Mouse (Mus musculus) myocyte (in vitro differentiated cells): ENCODE data around the gene Ccdc155.

Experiments
- CEBPB ChIP-seq: IDR thresholded peaks from 2 replicates; pipeline ENCODE4 v1.6.1; 2011; ENCODE audit warnings: mild to moderate bottlenecking, moderate library complexity; ENCODE audit not compliant: poor library complexity, insufficient read depth, severe bottlenecking
- E2F4 ChIP-seq: IDR thresholded peaks from one replicate; pipeline ENCODE4 v1.6.1; 2011; ENCODE audit warnings: mild to moderate bottlenecking, control low read depth, moderate library complexity; ENCODE audit not compliant: insufficient read depth
- MYOD1 ChIP-seq, 3 experiments: IDR thresholded peaks; one replicate each; pipeline ENCODE4 v1.6.1; 2011; ENCODE audit warnings: control low read depth in 2 of 3, low read depth in 2 of 3, mild to moderate bottlenecking in 2 of 3, moderate library complexity in 1 of 3; ENCODE audit not compliant: insufficient read length in 2 of 3, control insufficient read depth in 1 of 3
- POLR2A ChIP-seq: IDR thresholded peaks from one replicate; pipeline ENCODE4 v1.6.1; 2011; ENCODE audit warnings: low read depth, mild to moderate bottlenecking, control low read depth, moderate library complexity; ENCODE audit not compliant: insufficient read length
- SRF ChIP-seq: IDR thresholded peaks from one replicate; pipeline ENCODE4 v1.6.1; 2011; ENCODE audit warnings: low read depth; ENCODE audit not compliant: control insufficient read depth, insufficient read length
- TCF12 ChIP-seq: IDR thresholded peaks from one replicate; pipeline ENCODE4 v1.6.1; 2011; ENCODE audit warnings: mild to moderate bottlenecking, control low read depth; ENCODE audit not compliant: poor library complexity, insufficient read depth, severe bottlenecking
- TCF3 ChIP-seq: IDR thresholded peaks from one replicate; pipeline ENCODE4 v1.6.1; 2011; ENCODE audit warnings: low read depth, control low read depth; ENCODE audit not compliant: insufficient read length

GRCm38 (mm10) chr7:45211070-45211469 is 6.4 kb upstream of the Ccdc155 start:
- TF ChIP-seq POLR2A (no peak), E2F4 (no peak), SRF (no peak), CEBPB (no peak), TCF12 (no peak), TCF3 (no peak), MYOD1 (IDR thresholded peaks at IDR 0.05; ENCODE audit: control insufficient read depth in 1 of 3, insufficient read length in 2 of 3, low read depth in 2 of 3) (no peak)
